Mouse (Mus musculus): ENCODE measurements around the gene Fat4. TPM values are rescaled to one million over a fixed set of nuclear protein-coding genes. Genes with fewer than 3 reads are reported as not detected.

The Fat4 gene
- total RNA-seq, 1 experiment from 2014 or later = not detected

GRCm38 (mm10) chr3:38892791-38893224, 6.1 kb downstream of the Fat4 start:
- ATAC-seq (replicated peaks; ENCODE audit: insufficient number of reproducible peaks, low FRiP score, low TSS enrichment, poor library complexity, severe bottlenecking) = no peak

- no peak for ATAC-seq (replicated peaks; ENCODE audit: insufficient number of reproducible peaks, low FRiP score, low TSS enrichment, poor library complexity, severe bottlenecking)
Observed at GRCm38 (mm10) chr3:38900839-38901238, 14.1 kb downstream of the Fat4 start.

GRCm38 (mm10) chr3:38906832-38907231, 20.1 kb downstream of the Fat4 start:
- ATAC-seq (replicated peaks; ENCODE audit: insufficient number of reproducible peaks, low FRiP score, low TSS enrichment, poor library complexity, severe bottlenecking) = no peak

GRCm38 (mm10) chr3:38907676-38908425, 21.1 kb downstream of the Fat4 start:
- ATAC-seq (replicated peaks; ENCODE audit: insufficient number of reproducible peaks, low FRiP score, low TSS enrichment, poor library complexity, severe bottlenecking) = no peak

GRCm38 (mm10) chr3:38908426-38909111, 21.8 kb downstream of the Fat4 start:
- no peak for ATAC-seq (replicated peaks; ENCODE audit: insufficient number of reproducible peaks, low FRiP score, low TSS enrichment, poor library complexity, severe bottlenecking)

- no peak for ATAC-seq (replicated peaks; ENCODE audit: insufficient number of reproducible peaks, low FRiP score, low TSS enrichment, poor library complexity, severe bottlenecking)
Observed at GRCm38 (mm10) chr3:38912768-38913487, 26.2 kb downstream of the Fat4 start.

- no peak for ATAC-seq (replicated peaks; ENCODE audit: insufficient number of reproducible peaks, low FRiP score, low TSS enrichment, poor library complexity, severe bottlenecking)
Observed at GRCm38 (mm10) chr3:38913488-38914105, 26.9 kb downstream of the Fat4 start.

- no peak for ATAC-seq (replicated peaks; ENCODE audit: insufficient number of reproducible peaks, low FRiP score, low TSS enrichment, poor library complexity, severe bottlenecking)
Observed at GRCm38 (mm10) chr3:38918926-38919325, 32.2 kb downstream of the Fat4 start.

- no peak for ATAC-seq (replicated peaks; ENCODE audit: insufficient number of reproducible peaks, low FRiP score, low TSS enrichment, poor library complexity, severe bottlenecking)
Observed at GRCm38 (mm10) chr3:38921031-38921430, 34.3 kb downstream of the Fat4 start.

GRCm38 (mm10) chr3:38923251-38923686, 36.5 kb downstream of the Fat4 start:
- ATAC-seq (replicated peaks; ENCODE audit: insufficient number of reproducible peaks, low FRiP score, low TSS enrichment, poor library complexity, severe bottlenecking) = no peak

- no peak for ATAC-seq (replicated peaks; ENCODE audit: insufficient number of reproducible peaks, low FRiP score, low TSS enrichment, poor library complexity, severe bottlenecking)
Observed at GRCm38 (mm10) chr3:38928076-38928686, 41.4 kb downstream of the Fat4 start.

- no peak for ATAC-seq (replicated peaks; ENCODE audit: insufficient number of reproducible peaks, low FRiP score, low TSS enrichment, poor library complexity, severe bottlenecking)
Observed at GRCm38 (mm10) chr3:38928751-38929150, 42.0 kb downstream of the Fat4 start.

- no peak for ATAC-seq (replicated peaks; ENCODE audit: insufficient number of reproducible peaks, low FRiP score, low TSS enrichment, poor library complexity, severe bottlenecking)
Observed at GRCm38 (mm10) chr3:38934780-38935179, 48.0 kb downstream of the Fat4 start.

- ATAC-seq (replicated peaks; ENCODE audit: insufficient number of reproducible peaks, low FRiP score, low TSS enrichment, poor library complexity, severe bottlenecking) = no peak
Observed at GRCm38 (mm10) chr3:38936485-38936884, 49.7 kb downstream of the Fat4 start.

GRCm38 (mm10) chr3:38937159-38937558, 50.4 kb downstream of the Fat4 start:
- ATAC-seq (replicated peaks; ENCODE audit: insufficient number of reproducible peaks, low FRiP score, low TSS enrichment, poor library complexity, severe bottlenecking) = no peak

GRCm38 (mm10) chr3:38938136-38938535, 51.4 kb downstream of the Fat4 start:
- ATAC-seq (replicated peaks; ENCODE audit: insufficient number of reproducible peaks, low FRiP score, low TSS enrichment, poor library complexity, severe bottlenecking) = no peak

GRCm38 (mm10) chr3:38939573-38939972, 52.8 kb downstream of the Fat4 start:
- ATAC-seq (replicated peaks; ENCODE audit: insufficient number of reproducible peaks, low FRiP score, low TSS enrichment, poor library complexity, severe bottlenecking) = no peak

- no peak for ATAC-seq (replicated peaks; ENCODE audit: insufficient number of reproducible peaks, low FRiP score, low TSS enrichment, poor library complexity, severe bottlenecking)
Observed at GRCm38 (mm10) chr3:38940327-38940726, 53.6 kb downstream of the Fat4 start.

- ATAC-seq (replicated peaks; ENCODE audit: insufficient number of reproducible peaks, low FRiP score, low TSS enrichment, poor library complexity, severe bottlenecking) = no peak
Observed at GRCm38 (mm10) chr3:38945157-38945556, 58.4 kb downstream of the Fat4 start.
